Mouse (Mus musculus) spleen, adult 18-20 months (tissue): ENCODE measurements around the gene Col4a6.

Source experiments
- DNase-seq, 2 experiments: peaks; one replicate each; pipeline ENCODE4 v3.0.0; 2022; ENCODE audit warnings: mixed read lengths in 2 of 2

Col4a6 gene

DNA sequence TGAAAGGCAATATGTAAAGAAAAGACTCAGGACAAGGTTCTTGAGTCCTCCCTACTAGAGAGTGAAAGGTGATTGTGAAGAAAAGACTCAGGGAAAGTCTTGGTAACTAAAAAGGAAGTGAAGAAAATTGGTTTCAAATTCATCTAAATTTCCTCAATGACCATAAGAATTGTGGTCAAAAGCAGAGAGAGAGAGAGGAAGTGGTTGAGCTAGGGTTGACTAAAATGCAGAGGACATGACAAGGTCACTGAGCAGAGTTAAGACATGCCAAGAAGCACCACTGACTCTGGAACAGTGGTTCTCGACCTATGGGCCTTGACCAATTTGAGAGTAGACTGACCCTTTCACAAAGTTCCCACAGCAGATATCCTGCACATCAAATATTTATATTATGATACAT is 224.2 kb downstream of the Col4a6 start:
- DNase-seq = no peak

DNA sequence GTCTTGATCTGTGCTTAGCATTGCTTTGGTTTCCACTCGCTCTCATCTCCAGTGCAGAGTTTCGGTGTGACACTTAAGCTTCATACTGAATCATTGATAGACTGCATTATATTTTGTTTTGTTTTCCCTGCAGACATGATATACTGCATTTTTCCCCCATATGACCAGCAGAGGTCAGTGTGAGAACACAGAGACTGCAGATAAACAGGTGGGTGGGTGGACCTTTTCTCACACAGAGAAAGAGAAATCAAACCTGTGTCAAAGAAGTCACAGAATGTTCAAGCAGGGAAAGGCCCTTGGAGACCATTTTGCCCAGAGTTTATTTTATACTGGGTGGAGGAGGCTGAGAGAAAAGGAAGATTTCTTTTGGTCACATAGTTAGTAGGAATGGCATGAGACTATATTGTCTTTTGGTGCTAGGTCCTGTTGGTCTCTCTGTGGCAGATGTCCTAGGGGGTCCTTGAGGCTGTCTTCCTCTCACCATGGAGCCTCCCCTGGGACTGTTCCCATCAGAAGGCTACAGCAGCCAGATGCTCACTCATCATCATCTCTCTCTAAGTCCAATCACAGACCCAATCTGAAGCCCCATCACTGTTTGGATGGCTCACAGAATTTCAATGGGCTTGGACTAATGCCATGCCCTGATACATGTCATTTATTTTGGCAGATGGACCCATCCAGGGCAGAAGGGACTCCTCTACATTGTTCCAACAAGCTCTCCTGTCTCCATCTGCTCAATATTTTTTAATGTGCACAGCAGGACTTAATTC is 237.1 kb downstream of the Col4a6 start:
- DNase-seq = no peak

DNA sequence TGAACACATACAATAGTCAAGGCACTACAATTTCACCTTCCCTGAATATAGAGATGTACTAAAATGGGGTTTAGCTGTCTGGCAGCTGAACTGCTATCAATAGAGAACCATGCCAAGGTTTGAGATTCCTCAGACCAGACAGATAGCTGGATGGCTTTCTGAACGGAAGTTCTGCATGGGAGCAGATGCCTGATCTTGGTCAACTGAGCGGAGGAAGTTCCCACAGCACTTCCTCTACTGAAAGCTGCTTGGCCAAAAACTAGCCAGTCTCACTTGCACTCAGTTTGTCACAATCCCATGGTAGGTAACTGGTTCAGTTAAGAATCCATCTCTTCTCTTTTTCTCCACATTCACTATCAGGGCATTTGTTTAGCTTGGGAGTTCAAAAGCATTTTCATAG is 245.7 kb downstream of the Col4a6 start:
- no peak for DNase-seq

DNA sequence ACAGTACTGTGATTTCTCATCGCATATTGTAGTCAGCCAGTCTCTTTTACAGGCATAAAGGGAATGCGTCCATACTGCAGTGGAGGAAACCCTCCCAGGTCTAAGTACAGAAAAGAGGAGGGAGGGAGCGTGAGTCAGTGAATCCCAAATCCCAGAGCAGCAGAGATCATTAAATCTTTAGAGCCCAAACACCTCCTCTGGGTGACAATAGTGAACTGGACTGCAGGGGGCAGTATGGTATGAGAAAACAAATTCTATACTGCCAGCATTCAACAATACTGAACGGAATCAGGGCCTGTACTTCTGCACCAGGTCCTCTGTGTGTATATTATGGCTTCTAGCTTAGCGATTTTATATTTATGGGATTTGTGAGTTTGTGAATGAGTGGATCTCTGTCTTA is 261.1 kb downstream of the Col4a6 start:
- DNase-seq = no peak

DNA sequence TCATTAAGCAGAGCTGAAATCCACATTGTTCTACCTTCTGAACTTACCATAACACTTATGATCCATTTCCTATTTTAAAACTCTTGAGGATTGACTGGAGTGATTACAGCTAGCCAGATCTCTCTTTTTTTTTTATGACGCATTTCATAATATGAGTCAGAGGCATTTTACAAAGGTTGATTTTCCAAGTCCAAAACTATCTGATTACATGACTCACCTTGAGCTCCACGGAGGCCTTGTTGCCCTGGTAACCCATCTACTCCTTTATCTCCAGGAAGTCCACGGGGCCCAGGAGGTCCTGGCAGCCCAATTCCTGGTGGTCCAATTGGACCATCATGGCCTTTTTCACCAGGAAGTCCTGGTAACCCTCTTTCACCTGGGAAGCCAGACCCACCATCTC is 274.9 kb downstream of the Col4a6 start:
- no peak for DNase-seq

DNA sequence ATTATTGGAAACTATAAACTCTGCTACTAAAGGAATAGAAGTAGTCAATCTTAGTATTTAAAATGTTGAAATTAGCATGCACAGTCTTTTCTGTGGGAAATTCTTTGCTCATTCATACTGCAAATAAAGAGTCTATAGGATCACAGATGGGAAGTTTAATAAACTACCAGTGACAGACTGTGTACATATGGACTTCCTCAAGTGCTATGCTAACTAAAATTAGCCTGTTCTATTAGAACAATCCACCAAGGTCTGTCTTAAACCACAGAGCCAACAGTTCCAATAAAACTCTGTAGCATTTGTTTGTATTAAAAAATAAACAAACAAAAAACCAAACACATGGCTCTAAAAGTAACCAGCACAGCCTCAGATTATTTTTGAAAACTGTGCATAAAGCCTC is 278.8 kb downstream of the Col4a6 start:
- DNase-seq = no peak

DNA sequence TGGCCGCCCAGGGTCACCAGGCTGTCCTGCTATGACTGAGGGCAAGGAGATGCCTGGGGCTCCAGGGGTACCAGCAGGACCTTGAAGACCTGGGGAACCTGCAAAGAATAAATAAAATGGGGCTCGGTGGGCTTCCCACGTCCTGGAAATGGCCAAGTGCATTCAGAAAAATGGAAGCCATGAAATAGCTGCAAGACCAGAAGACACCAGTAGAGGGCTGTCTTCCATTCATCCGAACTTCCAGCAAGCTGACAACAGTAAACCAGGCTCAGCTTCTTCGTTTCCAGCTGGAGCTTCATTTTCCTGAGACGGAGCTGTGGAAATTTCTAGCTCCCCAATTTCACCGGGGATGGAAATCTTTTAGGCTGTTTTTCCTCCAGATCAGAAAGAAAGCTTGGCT is 298.5 kb downstream of the Col4a6 start:
- no peak for DNase-seq

DNA sequence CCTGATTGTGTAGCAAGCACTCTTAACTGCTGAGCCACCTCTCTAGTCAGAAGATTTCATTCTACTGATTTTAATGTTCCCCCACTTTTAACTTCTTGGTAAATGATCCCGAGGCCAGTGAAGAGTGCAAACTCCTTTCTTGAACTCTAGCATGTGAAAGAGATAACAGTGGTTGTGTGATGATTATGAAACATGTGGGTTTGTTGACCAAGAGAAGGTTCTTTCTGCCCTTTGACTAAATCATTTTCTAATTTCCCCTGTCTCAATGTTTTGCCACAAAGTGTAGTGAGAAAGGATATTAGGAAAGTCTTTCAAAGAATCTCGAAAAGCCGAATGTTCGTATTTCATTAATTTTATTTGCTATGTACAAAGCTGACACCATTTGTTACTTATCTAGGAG is 308.8 kb downstream of the Col4a6 start:
- no peak for DNase-seq

DNA sequence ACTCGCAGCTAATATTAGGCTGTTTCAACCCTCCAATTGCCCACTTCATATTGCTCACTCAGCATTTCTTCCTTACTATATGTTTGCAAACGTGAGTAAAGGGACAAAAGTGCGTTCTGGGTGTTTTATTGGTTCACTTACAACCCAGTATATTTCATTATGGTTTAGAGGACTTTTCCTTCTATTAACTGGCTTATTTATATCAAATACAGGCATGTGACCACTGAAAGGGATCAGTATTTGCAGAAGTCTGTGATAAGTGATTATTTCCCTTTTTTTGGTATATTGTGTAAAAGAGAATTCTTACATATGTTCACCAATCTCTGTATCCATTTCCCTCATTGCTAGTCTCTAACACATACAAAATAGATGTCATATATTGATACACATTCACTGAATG is 313.5 kb downstream of the Col4a6 start:
- DNase-seq = no peak

DNA sequence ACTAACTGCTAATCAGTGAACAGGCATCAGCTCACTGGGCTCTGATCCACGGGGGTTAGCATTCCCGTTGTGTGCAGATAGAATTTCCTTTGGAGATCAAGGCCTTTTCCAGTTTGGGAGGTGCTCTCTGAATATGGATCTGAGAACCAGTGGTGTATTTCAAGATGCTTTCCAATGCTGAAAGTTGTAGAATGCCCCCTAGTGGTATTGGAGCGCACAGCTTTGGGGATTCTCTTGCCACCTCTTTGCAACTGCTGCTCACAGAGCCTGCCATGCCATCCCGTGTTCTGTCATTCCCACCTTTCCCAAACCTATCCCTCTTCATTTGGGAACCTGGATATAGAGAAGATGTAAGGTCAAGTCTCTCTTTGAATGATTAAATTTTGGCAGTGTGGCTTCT is 315.7 kb downstream of the Col4a6 start:
- no peak for DNase-seq

DNA sequence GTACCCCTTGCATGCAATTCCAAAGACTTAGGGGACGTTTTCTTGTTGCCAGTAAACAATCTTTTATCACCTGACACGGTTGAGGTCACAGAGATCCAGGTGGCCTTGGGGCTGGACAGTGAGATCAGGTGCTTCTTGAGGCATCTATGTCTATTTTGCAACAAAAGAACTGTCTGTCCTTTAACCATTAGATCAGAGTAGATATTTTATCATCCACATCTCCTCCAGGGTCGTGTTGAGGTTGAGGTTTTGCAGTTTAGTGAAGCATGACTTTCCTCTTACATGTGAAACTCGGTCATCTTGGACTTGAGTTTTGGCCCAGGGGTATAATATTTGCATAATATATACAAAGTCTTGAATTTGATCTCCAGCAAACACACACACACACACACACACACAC is 316.2 kb downstream of the Col4a6 start:
- DNase-seq = no peak

DNA sequence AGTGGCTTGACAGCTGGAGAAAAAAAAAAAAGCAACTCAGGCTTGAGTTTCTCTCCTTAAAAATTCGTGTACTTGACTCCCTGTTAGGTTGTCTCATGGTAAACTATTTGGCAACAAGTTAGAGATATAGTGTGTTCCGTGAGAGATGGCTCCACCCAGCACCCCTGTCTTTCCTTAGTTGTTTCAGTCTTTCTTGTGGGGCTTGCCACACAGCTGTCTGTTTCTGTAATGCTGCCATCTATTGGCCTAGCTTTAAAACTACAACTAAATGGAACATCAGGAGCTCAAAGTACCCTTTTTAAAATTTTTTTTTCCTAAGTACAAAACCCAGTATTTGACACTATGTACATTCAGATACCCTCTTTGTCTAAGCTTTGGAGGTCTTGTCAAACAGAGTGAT is 317.2 kb downstream of the Col4a6 start:
- DNase-seq = no peak

DNA sequence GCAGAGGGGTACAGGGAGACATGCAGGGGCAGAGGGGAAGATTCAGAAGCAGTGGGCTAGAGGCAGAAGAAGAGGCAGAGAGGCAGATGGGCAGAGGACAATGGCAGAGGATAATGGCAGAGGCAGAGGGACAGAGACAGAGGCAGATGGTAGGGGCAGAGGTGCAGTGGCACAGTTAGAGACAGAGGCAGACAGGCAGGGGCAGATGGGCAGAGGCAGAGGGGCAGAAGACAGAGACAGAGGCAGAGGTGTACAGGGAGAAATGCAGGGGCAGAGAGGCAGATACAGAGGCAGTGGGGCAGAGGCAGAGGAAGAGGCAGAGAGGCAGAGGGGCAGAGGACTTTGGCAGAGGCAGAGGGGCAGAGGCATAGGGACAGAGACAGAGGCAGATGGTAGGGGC is 322.7 kb downstream of the Col4a6 start:
- no peak for DNase-seq

DNA sequence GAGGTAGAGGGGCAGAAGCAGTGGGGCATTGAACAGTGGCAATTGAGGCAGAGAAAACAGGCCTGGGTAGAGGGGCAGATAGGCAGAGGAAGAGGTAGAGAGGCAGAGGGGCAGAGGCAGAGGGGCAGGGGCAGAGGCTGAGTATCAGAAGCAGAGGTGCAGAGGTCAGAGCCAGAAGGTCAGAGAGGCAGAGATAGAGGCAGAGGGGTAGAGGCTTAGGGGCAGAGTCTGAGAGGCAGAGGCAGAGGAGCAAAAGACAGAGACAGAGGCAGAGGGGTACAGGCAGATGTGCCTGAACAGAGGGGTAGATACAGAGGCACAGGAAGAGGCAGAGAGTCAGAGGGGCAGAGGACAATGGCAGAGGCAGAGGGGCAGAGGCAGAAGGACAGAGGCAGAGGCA is 323.6 kb downstream of the Col4a6 start:
- no peak for DNase-seq

DNA sequence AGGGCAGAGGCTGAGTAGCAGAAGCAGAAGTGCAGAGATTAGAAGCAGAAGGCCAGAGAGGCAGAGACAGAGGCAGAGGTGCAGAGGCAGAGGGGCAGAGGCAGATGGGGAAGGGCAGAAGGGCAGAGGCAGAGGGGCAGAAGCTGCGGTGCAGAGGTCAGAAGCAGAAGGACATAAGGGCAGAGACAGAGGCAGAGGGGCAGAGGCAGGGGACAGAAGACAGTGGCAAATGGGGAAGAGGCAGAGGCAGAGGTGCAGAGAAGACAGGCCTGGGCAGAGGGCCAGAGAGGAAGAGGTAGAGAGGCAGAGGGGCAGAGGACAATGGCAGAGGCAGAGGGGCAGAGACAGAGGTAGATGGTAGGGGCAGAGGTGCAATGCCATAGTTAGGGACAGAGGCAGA is 324.2 kb downstream of the Col4a6 start:
- no peak for DNase-seq
